Mouse (Mus musculus): ENCODE data around the gene Gse1. TPM values are rescaled to one million over a fixed set of nuclear protein-coding genes. Genes with fewer than 3 reads are reported as not detected.
A peak's percentile ranks its signal among the peaks of the same experiment; 100 is the strongest.

Gse1 gene
- polyA plus RNA-seq, 1 experiment from 2014 or later, result 22.2 TPM

DNA sequence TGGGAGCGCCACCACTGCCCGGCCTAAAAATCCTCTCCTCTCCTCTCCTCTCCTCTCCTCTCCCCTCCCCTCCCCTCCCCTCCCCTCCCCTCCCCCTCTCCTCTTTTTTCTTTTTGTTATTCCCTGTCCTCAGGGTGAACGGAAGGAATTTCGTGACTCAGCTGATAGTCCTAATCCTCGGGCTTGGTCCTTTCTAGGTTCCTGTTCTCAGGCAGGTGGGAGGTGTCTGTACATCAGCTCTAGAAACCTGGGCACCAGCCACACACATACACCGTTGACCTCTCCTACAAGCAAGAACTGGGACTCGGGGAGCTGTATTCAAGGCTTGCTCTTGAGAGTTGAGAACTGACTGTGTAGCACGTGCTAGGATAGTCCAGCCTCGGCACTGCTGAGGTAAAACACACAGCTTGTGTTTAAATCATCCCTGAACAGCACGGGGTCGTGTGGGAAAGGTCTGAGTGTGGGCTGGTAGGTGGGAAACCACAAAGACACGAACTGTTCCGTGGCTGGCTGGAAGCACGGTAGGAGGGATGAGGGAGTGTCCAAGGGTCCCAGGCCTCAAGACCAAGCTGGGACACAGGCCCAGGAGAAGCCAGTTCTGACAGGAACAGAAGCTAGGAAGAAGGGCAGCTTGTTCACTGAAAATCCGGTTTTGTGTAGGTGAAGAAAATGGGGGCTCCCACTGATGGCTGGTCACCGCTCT, 302.8 kb downstream of the Gse1 start:
- Histone ChIP-seq H3K4me2 (ENCODE audit: low read depth, low read length, severe bottlenecking) (no peak overlapping the region), H3K27ac (ENCODE audit: low read depth, low read length) (peak overlapping the region; percentile 93), H3K9me3 (ENCODE audit: control insufficient read depth, low read length) (no peaks in the 10 kb centered on the region), H3K9ac (ENCODE audit: low read length) (no peak overlapping the region; the same call in 1 of the 2 replicates), H3K4me1 (replicated peaks; ENCODE audit: control insufficient read depth, insufficient read depth, low read length) (peaks cover 77% of the 10 kb centered on the region), H3K27me3 (ENCODE audit: control insufficient read depth, insufficient read depth, low read length) (no peaks in the 10 kb centered on the region), H3K4me3 (ENCODE audit: low read depth, low read length) (no peak overlapping the region), H3K36me3 (ENCODE audit: control insufficient read depth, insufficient read depth, low read length) (no peaks in the 10 kb centered on the region)
- DNase-seq (ENCODE audit: low spot score) (no peak), ATAC-seq (replicated peaks; ENCODE audit: low FRiP score) (no peak)
- WGBS, result 46% methylated on average over 16 of the region's 16 CpGs

DNA sequence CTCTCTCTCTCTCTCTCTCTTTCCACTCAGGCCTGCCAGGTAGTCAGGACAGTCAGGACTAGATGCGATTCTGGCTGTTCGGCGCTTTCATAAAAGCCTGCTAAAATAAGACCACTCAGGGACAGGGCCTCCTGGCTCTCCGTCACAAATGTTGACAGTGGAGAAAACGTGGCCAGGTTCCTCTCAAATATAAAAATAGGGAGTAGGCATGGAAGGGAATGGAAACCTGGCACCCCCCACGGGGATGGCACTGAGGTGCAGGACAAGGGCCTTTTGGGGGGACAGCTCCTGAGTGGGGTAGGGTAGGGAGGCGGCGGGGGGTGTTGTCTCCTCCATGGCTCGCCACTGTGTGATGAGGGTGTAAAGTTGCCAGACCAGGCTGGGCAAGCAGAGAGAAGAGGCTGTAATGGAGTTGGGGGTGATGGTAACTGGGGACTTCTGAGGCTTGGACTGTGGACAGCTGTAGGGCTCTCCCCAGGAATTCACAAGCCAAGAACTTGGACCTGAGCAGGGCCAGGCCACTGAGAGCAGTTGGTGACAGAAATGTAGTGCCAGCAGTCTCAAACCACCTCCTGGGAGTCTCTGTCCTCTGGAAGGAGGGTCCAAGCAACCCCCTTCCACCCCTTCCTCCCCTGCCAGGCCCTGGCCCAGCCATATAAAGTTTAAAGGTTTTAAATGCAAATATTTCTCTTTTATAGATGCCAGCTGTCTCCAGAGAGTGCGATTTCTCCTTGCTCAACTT, 303.7 kb downstream of the Gse1 start:
- Histone ChIP-seq H3K27ac (ENCODE audit: low read depth, low read length) (peak overlapping the region; percentile 93), H3K9me3 (ENCODE audit: control insufficient read depth, low read length) (no peaks in the 10 kb centered on the region), H3K27me3 (ENCODE audit: control insufficient read depth, insufficient read depth, low read length) (no peaks in the 10 kb centered on the region), H3K4me1 (replicated peaks; ENCODE audit: control insufficient read depth, insufficient read depth, low read length) (peaks cover 76% of the 10 kb centered on the region), H3K36me3 (ENCODE audit: control insufficient read depth, insufficient read depth, low read length) (no peaks in the 10 kb centered on the region), H3K4me3 (ENCODE audit: low read depth, low read length) (no peak overlapping the region), H3K9ac (ENCODE audit: low read length) (peak overlapping the region; percentile 37), H3K4me2 (ENCODE audit: low read depth, low read length, severe bottlenecking) (peak overlapping the region; percentile 41; the same call in 1 of the 2 replicates)
- DNase-seq (ENCODE audit: low spot score), result peak; percentile 61
- ATAC-seq (replicated peaks; ENCODE audit: low FRiP score), result no peak
- WGBS, result 46% methylated on average over 10 of the region's 10 CpGs

DNA sequence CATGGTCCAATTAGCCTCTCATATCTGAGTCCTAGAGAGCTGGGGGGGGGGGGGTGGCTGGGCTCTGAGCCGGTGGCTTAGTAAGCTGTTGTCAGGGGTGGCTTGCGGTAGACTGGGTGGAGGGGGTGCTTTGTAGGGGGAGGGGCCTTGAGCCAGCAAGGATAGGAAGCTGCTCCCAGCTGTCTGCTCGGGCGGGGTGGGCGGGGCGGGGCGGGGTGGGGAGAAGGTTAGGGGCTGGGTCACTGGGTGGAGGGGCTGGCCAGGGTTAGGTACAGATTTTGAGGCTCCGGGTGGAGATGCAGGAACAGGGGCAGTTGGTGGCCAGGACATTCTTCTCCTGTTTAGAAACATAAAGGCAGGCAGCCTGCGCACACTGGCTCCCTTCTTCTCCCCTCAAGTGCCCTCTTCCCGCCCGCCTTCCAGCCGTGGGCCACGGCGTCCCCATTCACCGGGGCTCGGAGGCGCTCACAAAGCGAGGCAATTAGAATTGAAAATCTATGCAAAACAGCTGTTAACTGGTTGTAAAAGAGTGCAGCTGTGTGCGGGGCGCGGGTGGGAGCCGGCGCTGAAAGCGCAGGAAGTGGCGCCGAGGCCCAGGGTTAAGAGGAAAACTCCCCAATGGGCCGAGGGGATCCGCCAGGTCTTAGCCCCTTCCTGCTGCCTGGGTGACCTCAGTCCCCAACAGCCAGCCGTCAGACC, 304.4 kb downstream of the Gse1 start:
- WGBS, result 1% methylated on average over 27 of the region's 29 CpGs
- no peaks in the 10 kb centered on the region for H3K36me3 ChIP-seq (ENCODE audit: control insufficient read depth, insufficient read depth, low read length)
- peak overlapping the region; percentile 3; the same call in 1 of the 2 replicates for H3K4me3 ChIP-seq (ENCODE audit: low read depth, low read length)
- no peaks in the 10 kb centered on the region for H3K9me3 ChIP-seq (ENCODE audit: control insufficient read depth, low read length)
- H3K27ac ChIP-seq (ENCODE audit: low read depth, low read length), result peak overlapping the region; percentile 93
- peak overlapping the region; percentile 41 for H3K4me2 ChIP-seq (ENCODE audit: low read depth, low read length, severe bottlenecking)
- ATAC-seq (replicated peaks; ENCODE audit: low FRiP score) (peak; percentile 50), DNase-seq (ENCODE audit: low spot score) (peak; percentile 85)
- peak overlapping the region; percentile 25 for H3K9ac ChIP-seq (ENCODE audit: low read length)
- peaks cover 72% of the 10 kb centered on the region for H3K4me1 ChIP-seq (replicated peaks; ENCODE audit: control insufficient read depth, insufficient read depth, low read length)
- H3K27me3 ChIP-seq (ENCODE audit: control insufficient read depth, insufficient read depth, low read length), result no peaks in the 10 kb centered on the region

DNA sequence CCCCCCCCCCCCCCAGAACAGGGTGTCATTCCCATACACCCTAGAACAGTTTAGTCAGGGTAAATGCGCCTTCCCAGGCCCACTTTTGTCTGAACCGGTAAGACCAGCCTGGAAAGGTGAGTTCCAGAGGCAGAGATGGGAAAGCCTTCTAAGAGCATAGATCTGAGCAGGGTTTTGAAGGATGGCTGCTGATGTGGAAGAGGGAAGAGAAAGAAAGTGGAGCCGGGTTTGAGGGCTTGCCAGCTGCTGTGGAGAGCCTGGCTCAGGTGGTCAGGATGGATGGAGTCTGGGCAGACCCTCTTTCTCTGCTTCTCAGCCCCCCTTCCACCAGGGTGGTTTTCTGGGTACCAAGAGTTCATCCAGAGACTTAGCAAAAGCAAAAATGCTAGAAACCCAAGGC, 305.1 kb downstream of the Gse1 start:
- H3K36me3 ChIP-seq (ENCODE audit: control insufficient read depth, insufficient read depth, low read length), result no peaks in the 10 kb centered on the region
- H3K9me3 ChIP-seq (ENCODE audit: control insufficient read depth, low read length), result no peaks in the 10 kb centered on the region
- H3K9ac ChIP-seq (ENCODE audit: low read length), result peak overlapping the region; percentile 25
- H3K4me2 ChIP-seq (ENCODE audit: low read depth, low read length, severe bottlenecking), result peak overlapping the region; percentile 41
- no peak overlapping the region for H3K4me3 ChIP-seq (ENCODE audit: low read depth, low read length)
- peak overlapping the region; percentile 93 for H3K27ac ChIP-seq (ENCODE audit: low read depth, low read length)
- 9% methylated on average over 3 of the region's 3 CpGs for WGBS
- H3K27me3 ChIP-seq (ENCODE audit: control insufficient read depth, insufficient read depth, low read length), result no peaks in the 10 kb centered on the region
- DNase-seq (ENCODE audit: low spot score), result no peak
- peaks cover 67% of the 10 kb centered on the region for H3K4me1 ChIP-seq (replicated peaks; ENCODE audit: control insufficient read depth, insufficient read depth, low read length)
- no peak for ATAC-seq (replicated peaks; ENCODE audit: low FRiP score)

DNA sequence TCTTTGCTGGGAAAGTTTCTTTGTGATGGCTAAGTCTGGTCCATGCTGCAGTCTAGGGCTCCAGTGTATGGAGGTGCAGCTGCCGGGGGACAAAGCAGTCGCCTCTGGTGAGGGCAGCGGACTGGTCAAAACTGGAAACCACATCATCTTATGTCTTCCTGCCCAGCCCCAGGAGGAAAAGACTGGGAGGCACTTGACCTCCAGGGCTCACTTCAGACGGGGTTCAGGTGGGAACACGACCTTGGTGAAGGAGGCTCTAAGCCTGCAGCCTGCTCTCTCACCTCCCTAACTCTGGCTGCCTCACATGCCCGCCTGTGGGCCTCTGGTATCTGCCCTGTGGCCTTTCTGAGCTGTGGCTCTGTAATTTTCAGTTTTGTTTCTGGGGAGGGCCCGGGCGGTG, 305.8 kb downstream of the Gse1 start:
- 25% methylated on average over 8 of the region's 8 CpGs for WGBS
- H3K9me3 ChIP-seq (ENCODE audit: control insufficient read depth, low read length), result no peaks in the 10 kb centered on the region

DNA sequence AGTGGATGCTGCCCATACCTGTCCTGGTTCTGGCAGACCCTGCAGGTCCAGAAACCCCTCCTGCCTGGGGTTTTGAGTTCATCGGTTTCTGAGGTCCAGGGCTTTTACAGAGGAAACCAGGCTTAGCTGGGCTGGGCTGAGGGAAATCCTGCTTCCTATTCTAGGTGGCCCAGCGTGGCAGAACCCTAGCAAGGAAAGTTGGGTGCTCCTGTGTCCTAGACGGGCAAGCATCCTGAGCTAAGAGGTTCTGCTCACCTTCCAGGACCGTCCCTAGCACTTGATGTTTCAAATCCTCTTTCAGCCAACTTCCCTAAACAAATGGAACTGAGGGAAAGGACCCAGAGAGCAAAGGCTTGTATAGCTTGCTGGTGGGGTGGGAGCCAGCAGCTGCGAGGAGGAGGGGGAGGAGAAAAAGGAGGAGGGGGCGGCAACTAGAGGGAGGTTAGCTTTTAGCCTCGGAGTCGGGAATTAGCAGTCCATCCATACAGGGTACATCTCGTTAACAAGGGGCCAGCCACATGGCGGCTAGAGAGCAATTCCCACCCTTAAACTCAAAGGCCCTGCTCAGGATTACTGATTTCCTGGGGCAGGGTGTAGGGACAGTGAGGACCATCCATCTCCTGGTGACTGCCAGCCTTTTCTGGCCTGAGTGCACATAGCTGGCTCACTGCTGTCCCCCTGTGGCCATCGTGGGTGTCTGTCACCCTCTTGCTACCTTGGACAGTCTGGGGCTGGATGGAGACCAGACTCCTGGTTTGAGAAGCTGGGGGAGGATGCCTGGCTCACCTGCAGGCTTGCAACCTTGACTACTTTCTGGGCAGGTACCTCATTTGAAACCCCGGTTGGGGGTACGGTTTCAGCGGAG, 306.5 kb downstream of the Gse1 start:
- H3K4me3 ChIP-seq (ENCODE audit: low read depth, low read length), result no peak overlapping the region
- H3K9ac ChIP-seq (ENCODE audit: low read length), result peak overlapping the region; percentile 37
- H3K27ac ChIP-seq (ENCODE audit: low read depth, low read length), result peak overlapping the region; percentile 93
- ATAC-seq (replicated peaks; ENCODE audit: low FRiP score), result peak; percentile 40
- WGBS, result 7% methylated on average over 14 of the region's 14 CpGs
- H3K4me2 ChIP-seq (ENCODE audit: low read depth, low read length, severe bottlenecking), result peak overlapping the region; percentile 97; the same call in 1 of the 2 replicates
- H3K4me1 ChIP-seq (replicated peaks; ENCODE audit: control insufficient read depth, insufficient read depth, low read length), result peaks cover 75% of the 10 kb centered on the region
- peak; percentile 91 for DNase-seq (ENCODE audit: low spot score)
- H3K36me3 ChIP-seq (ENCODE audit: control insufficient read depth, insufficient read depth, low read length), result no peaks in the 10 kb centered on the region
- no peaks in the 10 kb centered on the region for H3K9me3 ChIP-seq (ENCODE audit: control insufficient read depth, low read length)
- no peaks in the 10 kb centered on the region for H3K27me3 ChIP-seq (ENCODE audit: control insufficient read depth, insufficient read depth, low read length)

More for the DNA sequence above, 305.8 kb downstream of the Gse1 start:
- ATAC-seq (replicated peaks; ENCODE audit: low FRiP score) (no peak), DNase-seq (ENCODE audit: low spot score) (no peak)
- Histone ChIP-seq H3K36me3 (ENCODE audit: control insufficient read depth, insufficient read depth, low read length) (no peaks in the 10 kb centered on the region), H3K9ac (ENCODE audit: low read length) (peak overlapping the region; percentile 25; the same call in 1 of the 2 replicates), H3K4me1 (replicated peaks; ENCODE audit: control insufficient read depth, insufficient read depth, low read length) (peaks cover 68% of the 10 kb centered on the region), H3K27ac (ENCODE audit: low read depth, low read length) (peak overlapping the region; percentile 93; the same call in 1 of the 2 replicates), H3K4me2 (ENCODE audit: low read depth, low read length, severe bottlenecking) (no peak overlapping the region; the same call in 1 of the 2 replicates), H3K27me3 (ENCODE audit: control insufficient read depth, insufficient read depth, low read length) (no peaks in the 10 kb centered on the region), H3K4me3 (ENCODE audit: low read depth, low read length) (no peak overlapping the region)

DNA sequence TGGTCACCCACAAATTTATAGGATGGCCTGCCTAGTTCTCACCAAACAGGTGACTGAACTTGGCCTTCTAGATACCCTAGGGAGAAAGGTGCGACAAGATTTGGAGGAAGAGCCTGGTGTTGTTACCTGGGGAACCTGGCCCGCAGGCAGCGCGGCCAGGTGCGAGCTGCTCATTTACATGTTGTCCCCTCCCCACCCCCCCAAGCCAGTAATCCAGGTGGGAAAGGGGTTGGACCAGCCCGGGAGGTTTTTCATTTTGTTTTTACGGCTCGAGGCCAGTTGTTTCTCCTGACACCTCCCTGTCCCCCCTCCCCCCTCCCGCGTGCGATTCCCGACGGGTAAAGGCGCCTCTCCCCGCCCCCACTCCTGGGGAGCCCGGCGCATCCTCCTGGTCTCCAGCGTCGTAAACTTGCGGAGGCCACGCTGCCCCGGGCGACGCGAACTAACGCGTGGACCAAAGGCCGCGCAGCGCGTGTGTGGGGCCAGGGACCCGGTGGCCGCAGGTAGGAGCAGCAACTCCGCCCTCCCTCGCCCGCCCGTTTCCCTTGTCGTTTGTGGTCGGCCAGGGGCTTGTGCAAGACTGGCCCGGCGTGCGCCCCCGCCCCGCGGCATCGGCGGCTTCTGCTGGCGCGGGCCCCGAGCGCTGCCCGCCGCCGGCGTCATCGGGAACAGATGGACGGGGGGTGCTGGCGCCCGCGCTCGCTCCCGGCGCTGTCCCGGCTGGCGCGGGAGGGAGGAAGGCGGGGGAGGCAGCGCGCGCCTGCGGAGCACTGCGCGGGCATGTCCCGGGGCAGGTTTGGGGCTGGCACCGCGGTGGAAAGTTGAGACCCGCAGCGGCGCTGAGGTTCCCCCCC, 307.4 kb downstream of the Gse1 start:
- no peaks in the 10 kb centered on the region for H3K36me3 ChIP-seq (ENCODE audit: control insufficient read depth, insufficient read depth, low read length)
- H3K4me2 ChIP-seq (ENCODE audit: low read depth, low read length, severe bottlenecking), result peak overlapping the region; percentile 97
- no peaks in the 10 kb centered on the region for H3K27me3 ChIP-seq (ENCODE audit: control insufficient read depth, insufficient read depth, low read length)
- peak overlapping the region; percentile 61 for H3K4me3 ChIP-seq (ENCODE audit: low read depth, low read length)
- peaks cover 82% of the 10 kb centered on the region for H3K4me1 ChIP-seq (replicated peaks; ENCODE audit: control insufficient read depth, insufficient read depth, low read length)
- H3K27ac ChIP-seq (ENCODE audit: low read depth, low read length), result peak overlapping the region; percentile 98
- no peaks in the 10 kb centered on the region for H3K9me3 ChIP-seq (ENCODE audit: control insufficient read depth, low read length)
- DNase-seq (ENCODE audit: low spot score) (peak; percentile 84), ATAC-seq (replicated peaks; ENCODE audit: low FRiP score) (no peak)
- H3K9ac ChIP-seq (ENCODE audit: low read length), result peak overlapping the region; percentile 82
- 2% methylated on average over 71 of the region's 79 CpGs for WGBS
